Mouse (Mus musculus) olfactory bulb, adult 2 months (tissue): ENCODE results near the gene Il22ra1.

Experiments used
- CTCF ChIP-seq: fragments of 200-500 bp; IDR thresholded peaks from 2 replicates; pipeline ENCODE4 v1.5.1; 2012; ENCODE audit warnings: low read depth, mild to moderate bottlenecking, low read length, moderate library complexity; ENCODE audit not compliant: insufficient read depth
- POLR2A ChIP-seq: fragments of 200-500 bp; IDR thresholded peaks from 2 replicates; pipeline ENCODE4 v1.6.1; 2012; ENCODE audit warnings: mild to moderate bottlenecking, low read depth, low read length, moderate library complexity; ENCODE audit not compliant: insufficient read depth

GRCm38 (mm10) chr4:135764700-135765099 lies 36.7 kb downstream of the Il22ra1 start:
- no peak for TF ChIP-seq POLR2A
- no peak for TF ChIP-seq CTCF
